Mouse (Mus musculus) E14TG2a.4 (cell line): ENCODE results near the gene Chil6.

ENCODE experiments used
- CTCF ChIP-seq: conservative IDR thresholded peaks from 2 replicates; pipeline ENCODE4 v1.5.1; 2014; ENCODE audit warnings: low read length
- POU5F1 ChIP-seq: IDR thresholded peaks from 2 replicates; pipeline ENCODE4 v1.6.1; 2014; ENCODE audit warnings: low read length, borderline replicate concordance

DNA sequence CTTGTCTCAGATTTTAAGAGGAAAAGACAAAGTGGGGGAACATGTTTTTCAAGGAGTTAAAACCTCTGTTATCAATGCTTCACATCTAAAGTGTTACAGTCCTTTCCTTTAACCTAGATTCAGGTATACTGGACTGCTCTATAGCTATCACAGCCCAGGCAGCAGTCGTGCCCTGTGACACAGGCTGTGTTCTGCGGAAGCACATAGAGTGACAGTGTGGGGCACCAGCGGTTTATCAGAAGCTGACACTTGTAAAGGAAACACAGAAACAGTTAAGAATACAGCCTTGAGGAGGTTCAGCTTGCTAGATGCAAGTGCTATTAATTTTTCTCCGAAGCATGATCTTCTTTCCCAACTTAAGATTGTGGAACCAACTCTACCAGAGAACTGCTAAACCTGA, 46.6 kb upstream of the Chil6 start:
- no peak for TF ChIP-seq CTCF
- no peak for TF ChIP-seq POU5F1
